Mouse (Mus musculus) heart, postnatal 0 days (tissue): ENCODE results near the gene Gm14137.

Experiments used
- CTCF ChIP-seq: IDR thresholded peaks from 2 replicates; pipeline ENCODE4 v1.5.1; 2016; ENCODE audit warnings: antibody characterized with exemption, control low read depth, low read depth
- EP300 ChIP-seq: IDR thresholded peaks from 2 replicates; pipeline ENCODE4 v1.6.1; 2016; ENCODE audit warnings: antibody characterized with exemption, low read depth

- TF ChIP-seq EP300 (no peak), CTCF (no peak)
Measured at GRCm38 (mm10) chr2:119172446-119172845, 1.9 kb upstream of the Gm14137 start.
